ENCODE assay signal across 9 mouse cellular contexts in the genomic region with DNA sequence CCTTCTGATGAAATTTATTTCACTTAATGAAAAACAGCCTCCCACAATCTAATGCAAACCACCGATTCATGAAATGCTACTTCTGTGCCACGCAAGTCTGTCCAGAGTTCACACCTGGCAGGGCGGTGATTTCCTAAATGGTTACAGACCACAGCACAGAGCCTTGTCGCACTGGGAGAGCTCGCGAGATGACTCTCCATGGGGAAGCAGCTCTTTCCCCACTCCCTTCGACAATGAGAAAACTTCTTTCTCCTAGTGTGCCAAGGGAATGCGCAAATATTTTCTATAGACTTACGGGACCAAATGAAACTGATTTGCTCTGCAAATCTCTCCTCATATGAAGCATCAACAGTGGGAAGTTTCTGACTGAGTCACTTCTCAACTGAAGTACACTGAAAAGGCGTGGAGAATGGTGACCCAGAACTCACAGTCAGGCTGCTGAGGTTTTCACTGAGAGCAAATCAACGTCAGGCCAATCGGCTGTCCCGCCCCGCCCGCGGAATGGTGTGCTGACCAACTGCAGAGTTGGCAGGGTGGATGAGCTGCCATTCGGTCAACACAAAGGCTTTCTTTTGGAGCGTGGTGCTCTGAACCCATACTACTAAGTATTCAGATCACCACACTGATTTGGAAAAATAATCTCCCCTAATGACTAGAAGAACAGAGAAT.
DNase-seq lines count a peak whose midpoint lies in the region; ATAC-seq lines count a peak whose summit lies in the region.
"Had no signal": no experiment of that assay in that cellular context is flagged by ENCODE, and none has a peak within 500 bp of the region (broad histone marks: within the 10 kb centered on the region; RNA-seq: fewer than 3 reads in every experiment).

No protein-coding gene starts in this region.

- 57% methylated on average over 18 of the region's 18 CpGs for WGBS in neural tube, embryonic 15.5 days
- 59% methylated on average over 18 of the region's 18 CpGs for WGBS in embryonic facial prominence, embryonic 10.5 days
- WGBS in midbrain, embryonic 11.5 days, result 61% methylated on average over 18 of the region's 18 CpGs

- no peaks in the 10 kb centered on the region for H3K27me3 ChIP-seq in neural tube, embryonic 15.5 days (replicated peaks)
- no peaks in the 10 kb centered on the region for H3K27me3 ChIP-seq in embryonic facial prominence, embryonic 10.5 days (replicated peaks; ENCODE audit: low read depth, poor library complexity, severe bottlenecking)
- no peaks in the 10 kb centered on the region for H3K27me3 ChIP-seq in midbrain, embryonic 11.5 days (ENCODE audit: control insufficient read depth, insufficient read depth, low read length)

- no peaks in the 10 kb centered on the region for H3K9me3 ChIP-seq in neural tube, embryonic 15.5 days (replicated peaks)
- H3K9me3 ChIP-seq in embryonic facial prominence, embryonic 10.5 days, result no peaks in the 10 kb centered on the region
- H3K9me3 ChIP-seq in midbrain, embryonic 11.5 days (ENCODE audit: control insufficient read depth, low read length), result no peaks in the 10 kb centered on the region

- H3K27ac ChIP-seq in neural tube, embryonic 15.5 days (replicated peaks), result no peak overlapping the region
- H3K27ac ChIP-seq in embryonic facial prominence, embryonic 10.5 days (replicated peaks), result peak overlapping the region; percentile 7
- H3K27ac ChIP-seq in midbrain, embryonic 11.5 days (ENCODE audit: low read depth, low read length), result no peak overlapping the region

- H3K4me2 ChIP-seq in neural tube, embryonic 15.5 days, result no peak overlapping the region
- H3K4me2 ChIP-seq in midbrain, embryonic 11.5 days, result no peak overlapping the region

- DNase-seq in frontal cortex, postnatal 25 days (ENCODE audit: low spot score in 2 of 2), result no peak
- DNase-seq in neural tube, embryonic 10.5 days (ENCODE audit: extremely low spot score, low spot score), result no peak
- peak; percentile 46 for DNase-seq in embryonic facial prominence, embryonic 10.5 days (ENCODE audit: low spot score)
- DNase-seq in ovary, postnatal 36 days (ENCODE audit: low spot score), result no peak
- no peak for DNase-seq in midbrain, embryonic 11.5 days (ENCODE audit: low spot score, missing footprints)
- DNase-seq in lung, postnatal 10 days, result no peak
- DNase-seq: thymus, adult 18-20 months had no signal

- peak; percentile 58 for ATAC-seq in frontal cortex, adult (ENCODE audit: low TSS enrichment)
- ATAC-seq in neural tube, embryonic 15.5 days (ENCODE audit: low FRiP score), result 0 out of 2 replicates have a peak, but pooled peaks have one; percentile 40
- ATAC-seq in midbrain, embryonic 11.5 days (ENCODE audit: low FRiP score), result no peak

- H3K4me1 ChIP-seq in neural tube, embryonic 15.5 days, result peaks cover 27% of the 10 kb centered on the region
- peaks cover 17% of the 10 kb centered on the region for H3K4me1 ChIP-seq in embryonic facial prominence, embryonic 10.5 days
- H3K4me1 ChIP-seq in midbrain, embryonic 11.5 days (ENCODE audit: control insufficient read depth, insufficient read depth, low read length), result 0 out of 2 replicates have a peak, but pooled peaks cover 6% of the 10 kb centered on the region

- no peaks in the 10 kb centered on the region for H3K36me3 ChIP-seq in neural tube, embryonic 15.5 days
- H3K36me3 ChIP-seq in embryonic facial prominence, embryonic 10.5 days (replicated peaks), result peaks cover 3% of the 10 kb centered on the region
- H3K36me3 ChIP-seq in midbrain, embryonic 11.5 days (ENCODE audit: control insufficient read depth, insufficient read depth, low read length), result no peaks in the 10 kb centered on the region

- no peak overlapping the region for H3K9ac ChIP-seq in neural tube, embryonic 15.5 days (replicated peaks)
- H3K9ac ChIP-seq in midbrain, embryonic 11.5 days (ENCODE audit: low read length), result no peak overlapping the region

- H3K4me3 ChIP-seq in neural tube, embryonic 15.5 days (replicated peaks), result no peak overlapping the region
- no peak overlapping the region for H3K4me3 ChIP-seq in embryonic facial prominence, embryonic 10.5 days
- no peak overlapping the region for H3K4me3 ChIP-seq in midbrain, embryonic 11.5 days (ENCODE audit: low read depth, low read length)
